Mouse (Mus musculus) left cerebral cortex, postnatal 25 days (tissue): ENCODE data around the gene Hoxb8. TPM values are rescaled to one million over a fixed set of nuclear protein-coding genes. Genes with fewer than 3 reads are reported as not detected.

Source experiments
- DNase-seq, 2 experiments: peaks; one replicate each; pipeline ENCODE4 v3.0.0; 2022; ENCODE audit warnings: low spot score in 2 of 2, mixed read lengths in 1 of 2
- intact Hi-C: fragments of 180-260 bp; cut with DNase I; formaldehyde crosslinking; loops from one replicate; pipeline ENCODE4 v1.15.1; 2025
- total RNA-seq, 2 experiments: library from RNA; stranded (reverse); gene quantifications; 2 replicates each; pipeline ENCODE4 v1.2.3; 2021

Gene Hoxb8
- not detected for total RNA-seq

DNA sequence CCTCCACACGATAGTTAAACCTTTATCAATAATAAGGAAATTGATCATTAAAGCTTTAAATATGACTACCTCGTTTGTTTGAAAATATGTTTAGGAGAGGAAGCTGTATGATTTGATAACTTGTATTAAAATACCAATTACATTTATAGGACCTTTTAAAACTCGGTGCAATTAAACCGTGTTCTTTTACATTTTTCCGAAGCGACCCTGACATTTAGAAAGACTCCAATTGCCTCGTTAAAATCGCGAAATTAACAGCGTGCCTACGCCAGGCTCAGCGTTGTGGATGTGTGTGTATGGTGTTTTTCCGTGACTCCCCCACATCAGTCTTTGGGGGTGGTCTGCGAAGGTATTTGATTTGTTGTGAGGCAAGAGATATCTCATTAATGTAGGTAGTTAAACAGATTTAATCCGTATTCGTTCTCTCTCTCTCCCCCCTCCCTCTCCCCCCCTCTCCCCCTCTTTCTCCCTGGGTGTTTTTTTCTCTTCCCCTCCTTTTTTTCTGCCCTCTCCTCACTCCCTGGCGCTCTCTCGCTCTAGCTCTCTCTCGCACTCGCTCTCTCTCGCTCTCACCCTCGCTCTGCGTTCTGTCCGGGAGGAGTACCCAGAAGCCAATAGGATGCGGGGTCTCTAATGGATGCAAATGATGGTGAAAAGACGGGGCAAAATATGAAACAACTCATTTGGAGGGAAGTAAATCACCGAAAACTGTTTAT is at the start of gene Hoxb8:
TSS of gene Hoxb8 (plus strand) at position 51 of the 716 bp plus-strand sequence.
- intact Hi-C loops = loop anchor here (5.0 kb wide), 2 partner anchors 255 to 275 kb away; partner anchors contain the start of gene Igf2bp1
- DNase-seq = no peak

DNA sequence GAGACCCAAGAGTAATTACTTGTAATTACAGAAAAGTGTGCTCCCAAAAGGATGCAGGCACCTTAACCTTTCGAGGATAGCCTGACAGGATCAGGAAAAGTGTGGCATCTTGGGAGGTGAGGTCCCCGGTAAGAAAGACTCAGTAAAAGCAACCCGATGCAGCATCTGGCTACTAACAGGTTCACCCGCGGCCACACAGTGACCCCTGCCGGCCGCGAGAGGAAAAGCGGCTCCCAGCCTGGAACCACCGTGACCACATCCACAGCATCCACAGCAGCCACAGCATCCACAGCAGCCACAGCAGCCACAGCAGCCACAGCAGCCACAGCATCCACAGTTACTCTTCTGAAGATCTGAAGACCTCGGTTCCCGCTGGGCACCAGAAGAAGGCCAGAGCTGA is 46.8 kb upstream of the Hoxb8 start:
- DNase-seq = peak; percentile 23 to 32
- intact Hi-C loops = no loop called here

DNA sequence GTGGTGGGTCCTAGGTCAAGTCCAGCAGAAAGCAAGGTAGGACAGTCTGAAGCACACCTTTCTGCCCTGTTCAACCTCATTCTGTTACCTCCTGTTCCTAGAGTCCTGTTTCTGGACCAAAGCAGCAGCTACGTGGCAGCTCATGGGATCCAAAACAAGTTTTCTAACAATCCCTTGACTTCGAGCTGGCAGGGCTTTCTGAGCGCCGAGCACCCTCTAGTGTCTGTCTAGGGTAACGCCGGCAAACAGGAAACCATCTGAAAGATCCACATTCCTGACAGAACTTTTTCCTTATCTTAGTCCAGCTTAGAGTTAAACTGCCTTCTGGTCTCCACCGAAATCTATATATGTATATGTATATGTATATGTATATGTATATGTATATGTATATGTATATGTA is 41.5 kb upstream of the Hoxb8 start:
- peak; percentile 24 to 44 for DNase-seq
- intact Hi-C loops = loop anchor here (1.0 to 2.0 kb wide), 2 partner anchors 95 to 147 kb away; no protein-coding TSS in a partner anchor

DNA sequence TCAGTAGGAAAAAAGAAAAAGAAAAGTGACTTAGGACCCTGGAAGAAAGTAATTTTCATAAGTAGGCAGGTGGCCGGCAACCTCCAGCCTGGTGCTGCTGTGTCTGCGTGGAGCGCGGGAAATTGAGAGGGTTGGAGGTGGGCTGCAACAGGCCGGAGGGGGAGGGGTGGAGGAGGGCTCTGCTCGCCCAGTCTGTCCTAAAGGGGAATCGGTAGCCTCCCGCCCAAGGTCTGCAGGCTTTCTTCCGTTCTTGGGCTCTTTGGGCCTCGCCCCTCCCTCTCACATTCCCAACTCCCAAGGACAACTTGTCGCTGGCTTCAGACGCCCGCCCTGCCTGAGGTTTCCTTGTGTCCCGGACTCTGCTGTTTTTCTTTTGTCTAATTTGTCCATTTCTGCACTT is 30.8 kb upstream of the Hoxb8 start:
- intact Hi-C loops = loop anchor here (5.0 kb wide), 1 partner anchor 44 kb away; no protein-coding TSS in a partner anchor
- DNase-seq = no peak

DNA sequence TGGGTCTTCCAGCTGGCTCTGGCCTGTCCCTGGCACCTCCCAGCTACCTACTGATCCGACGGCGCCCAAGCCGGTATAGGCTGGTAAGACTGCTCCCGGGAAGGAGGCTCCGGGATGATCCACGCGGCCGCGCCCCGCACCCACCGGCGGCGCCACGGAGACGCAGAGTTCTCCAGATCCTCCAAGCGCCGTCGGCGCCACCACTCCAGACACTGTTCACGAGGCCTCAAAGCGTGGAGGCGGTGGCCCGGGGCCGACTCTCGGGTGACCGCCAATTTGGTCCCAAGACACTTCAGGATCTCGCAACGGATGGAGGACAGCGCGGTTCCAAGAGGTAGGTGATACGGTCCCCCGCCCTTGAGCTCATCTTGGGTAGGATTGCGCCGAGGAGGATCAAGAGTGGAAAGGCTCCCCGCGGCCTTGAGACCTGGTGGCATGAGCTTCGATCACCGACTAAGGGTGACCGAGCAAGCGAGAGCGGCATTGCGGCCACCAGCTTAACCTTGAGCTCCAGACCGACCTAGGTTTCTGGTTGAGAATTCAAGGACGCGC is 30.1 kb upstream of the Hoxb8 start:
- intact Hi-C loops = loop anchor here (5.0 kb wide), 1 partner anchor 44 kb away; no protein-coding TSS in a partner anchor

DNA sequence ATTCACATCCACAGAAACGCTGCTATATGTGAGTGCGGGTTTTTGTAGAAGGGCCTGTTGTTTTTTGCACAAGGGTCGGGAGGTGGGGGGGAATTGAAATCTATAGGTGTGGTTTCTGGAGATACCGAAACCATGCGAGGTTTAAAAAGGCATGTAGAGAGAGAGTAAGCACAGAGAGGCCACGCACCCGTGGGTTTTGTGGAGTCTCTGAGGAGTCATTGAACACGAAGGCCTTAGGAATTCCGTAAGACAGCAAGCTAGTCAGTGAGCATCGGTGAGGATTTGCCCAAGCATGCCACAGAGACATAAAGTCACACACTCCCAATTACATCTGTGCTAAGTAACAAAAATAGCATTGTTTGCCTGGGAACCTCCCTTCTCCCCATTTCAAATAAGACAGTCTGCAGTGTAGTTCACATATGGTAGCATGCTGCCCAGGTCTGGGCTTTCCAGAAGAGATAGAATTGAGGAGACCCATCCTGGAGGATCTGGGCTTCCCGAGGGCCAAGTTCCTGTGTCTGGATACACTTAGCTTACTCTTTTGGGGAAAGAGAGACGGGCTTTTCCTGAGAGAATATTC is 29.1 kb upstream of the Hoxb8 start:
- DNase-seq = no peak
- intact Hi-C loops = loop anchor here (5.0 kb wide), 1 partner anchor 45 kb away; no protein-coding TSS in a partner anchor

More for the DNA sequence above, 30.1 kb upstream of the Hoxb8 start:
- DNase-seq = no peak

DNA sequence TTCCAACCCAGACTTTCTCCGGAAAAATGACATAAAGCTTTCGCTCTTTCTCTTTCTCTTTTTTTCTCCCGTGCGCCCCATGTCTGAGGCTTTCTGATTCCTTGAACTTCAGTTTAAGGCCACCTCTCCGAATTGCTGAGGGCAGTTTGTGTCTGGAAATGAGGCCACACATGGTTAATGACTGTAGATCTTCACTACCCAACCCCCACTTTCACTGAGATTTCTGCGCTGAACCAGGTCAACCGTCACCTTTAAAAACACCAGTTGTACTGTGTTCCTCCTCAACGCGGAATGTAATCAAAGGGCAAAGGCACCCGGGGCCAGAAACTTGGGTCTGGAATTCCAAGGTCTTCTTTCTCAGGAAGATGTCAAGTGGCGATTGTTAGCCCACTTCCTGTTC is 27.5 kb upstream of the Hoxb8 start:
- DNase-seq = no peak
- intact Hi-C loops = loop anchor here (5.0 kb wide), 1 partner anchor 47 kb away; no protein-coding TSS in a partner anchor

DNA sequence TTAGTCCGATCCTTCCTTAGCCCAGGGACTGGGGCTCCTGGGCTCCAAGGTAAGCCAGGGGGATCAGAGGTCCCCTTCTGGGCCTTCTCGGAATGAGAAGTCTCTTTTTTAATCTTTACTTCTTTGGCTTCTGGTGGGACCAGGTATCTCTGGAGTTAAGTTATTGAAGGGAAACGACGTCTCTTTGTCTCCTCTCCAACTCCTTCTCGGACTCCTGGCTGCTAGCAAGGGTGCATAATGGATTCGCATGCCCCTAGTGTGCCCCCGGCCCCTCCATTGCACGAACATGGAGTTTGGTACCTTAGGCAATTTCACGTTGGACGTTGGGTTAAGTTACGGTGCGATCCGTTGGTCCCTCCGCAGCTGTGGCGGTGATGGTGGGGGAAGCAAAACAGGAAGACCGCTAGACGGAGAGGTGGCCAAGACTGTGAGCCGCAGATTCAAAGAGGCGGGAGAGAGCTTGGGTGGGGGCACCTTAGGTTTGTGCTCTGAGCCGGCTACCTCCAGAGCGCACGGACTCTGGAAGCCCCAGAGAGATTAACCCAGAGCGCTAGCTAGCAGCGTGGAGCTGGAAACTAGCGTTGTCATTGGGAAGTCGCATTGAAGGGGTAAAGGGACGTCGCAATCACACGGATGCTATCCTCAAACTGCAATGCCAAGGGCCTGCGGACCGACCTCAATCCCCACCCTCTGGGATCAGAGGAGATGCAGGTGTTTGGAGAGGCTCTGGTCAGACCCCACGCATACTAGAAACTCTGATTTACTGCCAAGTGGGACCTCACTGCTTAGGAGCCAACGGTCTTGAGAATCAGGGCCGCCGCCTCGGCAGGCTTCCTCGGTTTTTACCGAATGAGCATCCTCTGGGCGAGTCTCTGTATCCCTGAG is 26.4 kb upstream of the Hoxb8 start:
- DNase-seq = no peak
- intact Hi-C loops = loop anchor here (5.0 kb wide), 1 partner anchor 78 kb away; no protein-coding TSS in a partner anchor

DNA sequence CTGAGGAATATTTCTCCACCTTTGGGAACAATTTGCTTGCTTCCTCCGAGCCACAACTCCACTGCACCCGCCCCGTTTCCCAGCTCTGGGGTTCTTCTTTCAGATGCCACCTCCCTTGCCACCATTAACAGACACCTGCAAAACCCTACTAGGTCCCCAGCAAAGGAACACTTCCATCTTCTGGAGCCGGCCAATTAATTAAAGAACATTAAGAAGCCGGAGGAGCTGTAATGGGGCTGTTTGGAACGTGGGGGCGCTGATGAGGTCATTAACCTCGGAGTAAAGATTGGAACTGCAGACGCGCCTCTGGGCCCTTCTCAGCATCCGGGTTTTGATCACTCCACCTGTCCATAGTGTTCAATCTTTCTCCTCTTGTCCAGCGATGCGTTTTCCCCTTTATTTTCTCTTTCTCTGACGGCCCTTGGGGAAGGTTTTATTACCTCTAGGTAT is 25.7 kb upstream of the Hoxb8 start:
- DNase-seq = no peak
- intact Hi-C loops = loop anchor here (5.0 kb wide), 1 partner anchor 79 kb away; no protein-coding TSS in a partner anchor

DNA sequence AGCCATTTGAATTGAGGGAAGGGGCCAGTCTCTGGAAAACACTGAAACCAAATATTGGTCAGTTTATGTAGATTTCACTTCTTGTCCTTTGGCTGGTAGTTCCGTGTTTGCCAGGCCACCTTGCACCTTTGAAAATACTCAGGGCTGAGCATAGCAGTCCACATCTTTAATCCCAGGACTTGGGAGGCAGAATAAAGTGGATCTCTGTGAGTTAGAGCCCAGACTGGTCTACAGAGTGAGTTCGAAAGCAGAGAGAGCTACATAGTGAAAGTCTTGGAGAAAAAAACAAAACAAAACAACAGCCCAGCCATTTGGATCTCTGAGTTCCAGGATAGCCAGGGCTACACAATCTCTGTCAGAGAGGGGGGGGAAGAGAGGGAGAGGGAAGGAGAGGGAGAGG is 24.6 kb upstream of the Hoxb8 start:
- DNase-seq = no peak
- intact Hi-C loops = loop anchor here (5.0 kb wide), 1 partner anchor 80 kb away; no protein-coding TSS in a partner anchor

DNA sequence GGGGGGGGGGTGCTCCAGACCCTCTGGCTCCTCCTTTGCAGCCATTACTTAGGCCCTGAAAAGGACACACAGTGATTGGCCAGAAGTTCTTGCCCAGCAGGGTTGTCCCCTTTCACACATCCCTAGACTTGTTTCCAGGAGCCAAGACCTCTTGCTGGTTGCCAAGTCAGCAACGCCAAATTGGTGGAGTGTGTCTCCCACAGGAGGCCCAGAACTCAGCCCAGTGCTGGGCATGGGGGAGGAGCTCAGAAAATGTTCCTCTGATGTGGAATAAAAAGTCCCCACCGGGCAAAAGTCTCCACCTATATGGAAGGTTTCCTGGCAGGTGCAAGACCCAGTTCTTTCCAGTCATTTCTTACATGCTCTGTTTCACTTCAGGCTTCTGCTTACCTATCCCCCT is 22.7 kb upstream of the Hoxb8 start:
- intact Hi-C loops = loop anchor here (5.0 kb wide), 1 partner anchor 82 kb away; no protein-coding TSS in a partner anchor
- no peak for DNase-seq

DNA sequence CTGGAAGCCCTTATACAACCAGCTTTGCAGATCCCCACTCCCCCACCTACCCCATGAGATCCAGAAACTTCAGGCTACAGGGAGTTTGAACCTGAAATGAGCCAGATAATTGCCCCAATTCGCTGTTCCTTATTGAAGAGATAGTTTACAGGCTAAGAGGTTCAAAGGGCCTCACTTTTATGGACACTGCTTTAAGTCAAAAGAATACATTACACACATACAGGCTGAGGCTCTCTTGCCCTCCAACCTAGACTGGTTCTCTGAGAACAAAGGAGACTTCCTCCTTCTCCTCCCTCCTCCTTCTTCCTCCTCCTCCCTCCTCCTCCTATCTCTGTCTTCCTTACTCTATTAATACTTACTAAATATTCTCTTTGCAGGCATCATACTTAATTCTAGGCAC is 22.2 kb upstream of the Hoxb8 start:
- intact Hi-C loops = loop anchor here (5.0 kb wide), 1 partner anchor 82 kb away; no protein-coding TSS in a partner anchor
- DNase-seq = no peak

DNA sequence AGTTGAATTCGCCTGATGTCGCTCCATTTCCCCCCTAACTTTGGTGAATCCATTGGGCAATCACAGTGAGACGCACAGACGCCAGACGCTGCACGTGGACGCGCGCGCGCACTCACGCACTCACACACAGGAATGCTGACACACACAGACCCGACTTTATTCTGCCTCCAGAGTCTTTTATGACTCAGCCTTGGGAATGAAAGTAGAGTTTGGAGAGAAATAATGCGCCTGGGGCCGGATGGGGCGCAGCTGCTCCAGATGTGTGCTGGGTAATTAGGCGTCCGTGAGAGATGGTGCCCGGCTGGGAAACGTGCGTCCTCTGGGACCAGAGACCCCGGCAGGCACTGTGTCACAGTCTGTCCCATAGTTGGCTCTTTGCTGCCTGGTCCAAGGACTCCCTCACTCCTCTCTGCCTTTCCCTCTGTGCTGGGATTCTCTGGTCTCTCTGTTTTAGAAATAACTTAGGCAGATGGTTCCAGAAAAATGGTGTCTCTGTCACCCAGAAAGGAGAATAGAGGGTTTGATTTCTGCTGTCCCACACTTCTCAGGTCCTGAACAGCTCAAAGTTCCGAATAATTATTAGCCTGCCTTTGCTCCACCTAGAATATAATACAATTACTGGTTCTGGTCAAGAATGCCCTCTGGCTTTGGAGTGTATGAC is 21.3 kb upstream of the Hoxb8 start:
- DNase-seq = no peak
- intact Hi-C loops = loop anchor here (10.0 kb wide), 1 partner anchor 1116 kb away; the partner anchor contains the start of gene Dlx4

DNA sequence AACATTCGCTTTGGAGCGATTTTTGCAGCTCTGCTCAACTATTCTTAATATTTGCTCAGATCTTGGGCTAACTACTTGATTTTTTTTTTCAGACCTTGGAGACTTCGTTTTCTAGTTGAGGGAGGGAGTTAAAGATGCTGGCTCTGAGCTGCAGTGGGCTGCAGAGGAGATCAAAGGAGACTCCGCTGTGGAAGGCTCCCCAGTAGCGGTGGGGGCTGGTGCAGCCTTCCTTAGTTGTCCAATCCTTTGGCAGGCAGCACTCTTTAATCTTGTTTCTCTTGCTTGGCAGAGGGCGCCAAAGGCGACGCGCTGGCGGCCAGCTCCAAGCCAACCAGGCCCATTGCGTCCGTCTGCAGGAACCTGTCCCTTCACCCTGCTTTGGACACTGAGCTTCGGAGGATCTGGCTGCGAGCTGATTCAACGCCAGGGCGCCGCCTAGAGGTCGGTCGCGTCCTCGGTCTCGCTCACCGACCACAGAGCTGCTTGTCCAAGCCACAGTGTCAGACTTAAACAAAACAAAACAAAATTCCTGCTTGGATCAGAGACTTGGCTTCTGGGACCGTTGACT is 20.3 kb upstream of the Hoxb8 start:
- intact Hi-C loops = loop anchor here (10.0 kb wide), 1 partner anchor 1117 kb away; the partner anchor contains the start of gene Dlx4
- DNase-seq = no peak

DNA sequence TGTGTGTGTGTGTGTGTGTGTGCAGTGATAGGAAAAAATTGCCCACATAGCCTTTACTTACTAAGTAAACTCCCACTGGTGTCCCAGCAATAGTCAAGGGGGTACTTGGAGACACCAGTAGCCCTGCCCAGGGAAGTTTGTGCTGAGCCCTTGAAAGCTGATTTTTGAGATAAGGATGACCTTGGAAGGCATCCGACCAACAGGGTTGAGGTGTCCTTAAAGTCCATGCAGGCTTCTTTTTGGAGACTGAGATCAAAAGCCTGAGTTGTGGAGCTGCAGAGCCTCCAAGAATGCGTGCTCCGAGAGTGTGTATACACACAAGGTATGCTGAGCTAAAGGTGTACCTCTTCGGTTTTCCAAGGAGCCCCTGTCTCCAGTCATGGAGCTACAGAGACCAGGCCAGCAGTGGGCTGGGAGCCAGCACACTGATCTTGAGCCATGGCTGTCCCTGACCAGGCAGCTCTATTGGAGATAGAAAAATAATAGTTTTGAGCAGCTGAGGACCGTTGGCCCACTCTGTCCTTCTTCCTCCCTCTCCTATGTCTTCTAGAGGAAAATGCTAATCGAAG is 19.4 kb upstream of the Hoxb8 start:
- intact Hi-C loops = loop anchor here (10.0 kb wide), 1 partner anchor 1118 kb away; the partner anchor contains the start of gene Dlx4

DNA sequence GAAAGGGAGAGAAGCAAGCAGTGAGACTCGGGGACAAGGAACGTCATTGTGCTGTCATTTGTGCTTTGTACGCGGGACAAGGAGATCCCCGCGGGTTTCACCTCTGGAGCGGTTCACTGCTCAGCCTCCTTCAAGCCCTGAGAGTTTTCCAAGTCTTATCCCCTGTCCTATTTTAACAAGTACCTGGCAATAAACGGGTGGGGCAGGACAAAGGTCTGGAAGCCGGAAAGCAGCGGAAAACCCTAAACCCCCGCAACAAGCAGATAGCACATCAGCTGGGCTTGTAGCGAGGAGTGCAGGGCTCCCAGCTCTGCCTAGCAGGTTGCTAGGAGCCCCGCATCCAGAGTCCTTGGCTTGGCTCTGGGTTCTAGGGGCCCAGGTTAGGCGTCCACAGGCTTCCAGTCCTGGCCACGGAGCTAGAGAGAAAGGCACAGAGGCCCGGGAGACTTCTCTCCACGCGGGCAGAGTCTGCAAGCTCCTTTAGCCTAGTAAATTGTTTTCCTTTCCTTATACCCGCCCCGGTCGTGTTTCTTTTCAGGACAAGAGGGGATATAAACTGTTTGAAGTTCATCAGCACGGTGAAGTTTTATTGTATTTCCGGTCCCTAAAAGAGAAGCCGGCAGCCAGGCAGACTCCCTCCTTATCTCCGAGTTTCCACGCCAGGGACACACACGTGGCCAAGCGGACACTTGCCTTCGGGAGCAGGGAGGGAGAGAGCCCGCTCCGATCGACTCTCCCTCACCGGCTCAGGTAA is 17.9 kb upstream of the Hoxb8 start:
- intact Hi-C loops = loop anchor here (10.0 kb wide), 1 partner anchor 1119 kb away; the partner anchor contains the start of gene Dlx4
- DNase-seq = no peak

More for the DNA sequence above, 19.4 kb upstream of the Hoxb8 start:
- no peak for DNase-seq

DNA sequence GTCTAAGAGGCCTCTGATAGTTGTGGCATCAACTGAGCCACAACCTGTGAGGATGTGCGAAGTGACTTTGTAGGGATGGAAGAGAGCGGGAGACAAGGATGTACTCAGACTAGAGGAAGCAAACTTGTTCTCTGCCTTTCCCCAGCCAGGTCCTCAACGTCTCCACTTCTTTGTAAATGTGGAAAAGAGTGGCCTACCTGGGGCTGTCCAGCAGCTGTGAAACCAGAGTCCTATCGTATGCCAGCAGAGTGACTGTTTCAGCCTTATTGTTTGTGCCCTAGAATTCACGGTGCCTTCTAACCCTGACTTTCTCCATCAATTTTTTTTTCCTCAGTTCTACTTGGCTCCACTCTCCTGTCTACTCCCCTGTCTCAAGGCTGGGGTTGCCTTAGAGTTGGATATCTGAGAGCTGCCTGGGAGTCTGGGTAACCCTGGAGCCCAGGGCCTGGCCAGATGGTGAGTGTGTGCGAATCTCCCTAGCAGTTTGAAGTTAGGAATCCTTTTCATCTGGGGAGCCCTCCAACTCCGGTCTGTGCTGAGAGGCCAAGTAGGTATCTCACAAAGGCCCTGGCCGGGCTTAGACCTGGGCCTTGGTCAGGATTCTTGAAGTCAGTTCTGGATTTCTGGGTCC is 17.2 kb upstream of the Hoxb8 start:
- intact Hi-C loops = loop anchor here (5.0 to 10.0 kb wide), 3 partner anchors 62 to 1120 kb away; partner anchors contain the start of genes Dlx4 and Hoxb2

More for the DNA sequence above, 17.2 kb upstream of the Hoxb8 start:
- no peak for DNase-seq
